Mouse (Mus musculus): ENCODE measurements around the gene Pank1. TPM values are rescaled to one million over a fixed set of nuclear protein-coding genes. Genes with fewer than 3 reads are reported as not detected.

The Pank1 gene
- total and polyA plus RNA-seq, 2 experiments from 2014 or later: 7.4 to 16.1 TPM

DNA sequence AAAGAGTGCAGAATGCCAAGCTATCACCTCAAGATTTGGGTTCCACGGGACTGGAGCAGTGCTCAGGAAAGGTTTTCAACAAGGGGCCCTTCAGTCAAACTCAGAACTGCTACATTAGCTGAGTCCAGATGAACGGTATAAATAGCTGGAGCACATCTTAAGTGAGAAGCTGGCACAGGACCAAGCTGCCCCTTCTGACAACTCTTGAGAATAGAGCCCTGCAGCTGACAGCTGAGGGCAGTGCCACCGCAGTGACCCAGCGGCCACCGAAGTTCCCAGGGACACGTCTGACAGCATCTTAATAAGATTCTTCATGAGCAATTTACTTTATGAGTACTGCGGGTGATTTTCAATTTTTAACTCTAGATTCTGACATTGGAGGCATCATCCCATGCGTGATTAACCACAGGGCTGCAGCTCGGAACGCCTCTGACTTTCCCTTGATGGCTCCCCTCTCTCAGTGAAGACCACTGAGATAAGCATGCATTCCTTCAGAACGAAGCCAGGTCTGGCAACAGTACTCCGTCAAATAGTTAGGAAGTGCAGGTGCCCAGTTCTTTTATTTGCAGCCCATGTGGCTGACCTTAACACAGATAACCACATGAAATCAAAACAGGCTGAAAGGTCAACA is 23.1 kb downstream of the Pank1 start:
- Histone ChIP-seq H3K4me3 (ENCODE audit: low read length) (no peak overlapping the region), H3K27me3 (ENCODE audit: insufficient read depth, low read length) (no peaks in the 10 kb centered on the region), H3K9me3 (ENCODE audit: low read length) (no peaks in the 10 kb centered on the region), H3K4me2 (ENCODE audit: low read depth, low read length) (no peak overlapping the region), H3K4me1 (ENCODE audit: insufficient read depth, low read length) (0 out of 2 replicates have a peak, but pooled peaks cover 3% of the 10 kb centered on the region), H3K27ac (no peak overlapping the region), H3K36me3 (ENCODE audit: insufficient read depth, low read length) (no peaks in the 10 kb centered on the region), H3K9ac (replicated peaks; ENCODE audit: low read length) (no peak overlapping the region)
- ATAC-seq (0 out of 2 replicates have a peak, but pooled peaks have one; percentile 43), DNase-seq (ENCODE audit: low spot score) (peak; percentile 50)
- no peak for TF ChIP-seq CTCF (IDR thresholded peaks at IDR 0.05; ENCODE audit: low read depth)
- WGBS: 42% methylated on average over 12 of the region's 12 CpGs

DNA sequence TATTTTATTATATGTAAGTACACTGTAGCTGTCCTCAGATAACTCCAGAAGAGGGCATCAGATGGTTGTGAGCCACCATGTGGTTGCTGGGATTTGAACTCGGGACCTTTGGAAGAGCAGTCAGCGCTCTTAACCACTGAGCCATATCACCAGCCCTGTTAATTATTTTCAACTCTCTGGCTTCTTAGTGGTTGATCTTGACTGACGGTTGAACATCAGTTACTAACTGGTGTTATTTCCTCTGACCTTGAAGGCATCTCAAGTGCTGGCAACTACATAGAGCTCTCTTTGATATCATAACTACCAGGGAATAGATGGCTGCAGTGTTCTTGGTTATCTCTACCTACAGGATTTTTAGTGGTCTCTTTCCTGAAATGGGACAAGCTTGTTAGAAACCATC is 28.1 kb downstream of the Pank1 start:
- Histone ChIP-seq H3K4me3 (ENCODE audit: low read length) (no peak overlapping the region), H3K27ac (no peak overlapping the region), H3K27me3 (ENCODE audit: insufficient read depth, low read length) (no peaks in the 10 kb centered on the region), H3K36me3 (ENCODE audit: insufficient read depth, low read length) (no peaks in the 10 kb centered on the region), H3K4me1 (ENCODE audit: insufficient read depth, low read length) (0 out of 2 replicates have a peak, but pooled peaks cover 3% of the 10 kb centered on the region), H3K9me3 (ENCODE audit: low read length) (no peaks in the 10 kb centered on the region), H3K4me2 (ENCODE audit: low read depth, low read length) (no peak overlapping the region), H3K9ac (replicated peaks; ENCODE audit: low read length) (no peak overlapping the region)
- no peak for TF ChIP-seq CTCF (IDR thresholded peaks at IDR 0.05; ENCODE audit: low read depth)
- ATAC-seq: no peak
- whole genome bisulfite sequencing: 95% methylated on average over 3 of the region's 3 CpGs
- DNase-seq (ENCODE audit: low spot score): no peak

GRCm38 (mm10) chr19:34849426-34849825 is 29.8 kb downstream of the Pank1 start:
- Histone ChIP-seq H3K9ac (replicated peaks; ENCODE audit: low read length) (no peak overlapping the region), H3K36me3 (ENCODE audit: insufficient read depth, low read length) (no peaks in the 10 kb centered on the region), H3K9me3 (ENCODE audit: low read length) (no peaks in the 10 kb centered on the region), H3K27me3 (ENCODE audit: insufficient read depth, low read length) (no peaks in the 10 kb centered on the region), H3K4me1 (ENCODE audit: insufficient read depth, low read length) (no peaks in the 10 kb centered on the region), H3K4me2 (ENCODE audit: low read depth, low read length) (no peak overlapping the region), H3K4me3 (ENCODE audit: low read length) (no peak overlapping the region), H3K27ac (no peak overlapping the region)
- TF ChIP-seq CTCF (IDR thresholded peaks at IDR 0.05; ENCODE audit: low read depth): no peak
- ATAC-seq: no peak
- DNase-seq (ENCODE audit: low spot score): no peak
- WGBS: 91% methylated on average over 7 of the region's 7 CpGs

GRCm38 (mm10) chr19:34848164-34848563 is 31.1 kb downstream of the Pank1 start:
- Histone ChIP-seq H3K9me3 (ENCODE audit: low read length) (no peaks in the 10 kb centered on the region), H3K4me2 (ENCODE audit: low read depth, low read length) (no peak overlapping the region), H3K27me3 (ENCODE audit: insufficient read depth, low read length) (no peaks in the 10 kb centered on the region), H3K36me3 (ENCODE audit: insufficient read depth, low read length) (no peaks in the 10 kb centered on the region), H3K4me3 (ENCODE audit: low read length) (no peak overlapping the region), H3K4me1 (ENCODE audit: insufficient read depth, low read length) (no peaks in the 10 kb centered on the region), H3K27ac (no peak overlapping the region), H3K9ac (replicated peaks; ENCODE audit: low read length) (no peak overlapping the region)
- 91% methylated on average over 9 of the region's 9 CpGs for WGBS
- no peak for TF ChIP-seq CTCF (IDR thresholded peaks at IDR 0.05; ENCODE audit: low read depth)
- no peak for DNase-seq (ENCODE audit: low spot score)
- no peak for ATAC-seq

- no peak for TF ChIP-seq CTCF (IDR thresholded peaks at IDR 0.05; ENCODE audit: low read depth)
Observed at GRCm38 (mm10) chr19:34847103-34847502, 32.2 kb downstream of the Pank1 start.

DNA sequence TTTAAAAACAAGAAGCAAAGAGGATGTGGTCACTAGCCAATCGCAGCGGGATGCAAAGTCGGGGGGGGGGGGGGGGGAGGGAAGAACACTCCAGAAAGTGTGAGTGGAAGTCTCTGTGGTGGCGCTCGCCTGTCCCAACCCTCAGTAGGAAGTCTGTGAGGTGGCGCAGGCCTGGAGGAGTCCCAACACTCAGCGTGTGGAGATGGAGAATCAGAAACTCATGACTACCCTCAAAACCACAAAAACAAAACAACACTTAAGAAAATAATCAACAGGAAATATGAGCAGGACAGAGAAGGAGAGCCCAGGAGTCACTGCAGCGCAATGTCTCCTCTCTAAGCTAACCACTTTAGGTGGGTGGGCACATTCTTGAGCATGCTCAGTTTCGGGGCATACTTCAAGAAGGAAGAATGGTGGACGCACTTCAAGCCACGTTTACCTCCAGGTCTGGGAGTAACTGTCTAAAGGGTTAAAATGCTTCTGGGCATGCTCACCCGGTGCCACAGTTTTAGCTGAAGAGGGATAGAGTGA is 32.7 kb downstream of the Pank1 start:
- Histone ChIP-seq H3K27me3 (ENCODE audit: insufficient read depth, low read length) (no peaks in the 10 kb centered on the region), H3K36me3 (ENCODE audit: insufficient read depth, low read length) (no peaks in the 10 kb centered on the region), H3K27ac (no peak overlapping the region), H3K4me1 (ENCODE audit: insufficient read depth, low read length) (no peaks in the 10 kb centered on the region), H3K4me3 (ENCODE audit: low read length) (no peak overlapping the region), H3K9ac (replicated peaks; ENCODE audit: low read length) (no peak overlapping the region), H3K4me2 (ENCODE audit: low read depth, low read length) (0 out of 2 replicates have a peak overlapping the region, but pooled peaks have one; percentile 18), H3K9me3 (ENCODE audit: low read length) (no peaks in the 10 kb centered on the region)
- no peak for TF ChIP-seq CTCF (IDR thresholded peaks at IDR 0.05; ENCODE audit: low read depth)
- ATAC-seq (no peak), DNase-seq (ENCODE audit: low spot score) (no peak)
- 69% methylated on average over 11 of the region's 12 CpGs for WGBS

More at GRCm38 (mm10) chr19:34847103-34847502, 32.2 kb downstream of the Pank1 start:
- Histone ChIP-seq H3K9ac (replicated peaks; ENCODE audit: low read length) (no peak overlapping the region), H3K4me3 (ENCODE audit: low read length) (no peak overlapping the region), H3K4me1 (ENCODE audit: insufficient read depth, low read length) (no peaks in the 10 kb centered on the region), H3K27me3 (ENCODE audit: insufficient read depth, low read length) (no peaks in the 10 kb centered on the region), H3K9me3 (ENCODE audit: low read length) (no peaks in the 10 kb centered on the region), H3K27ac (no peak overlapping the region), H3K36me3 (ENCODE audit: insufficient read depth, low read length) (no peaks in the 10 kb centered on the region), H3K4me2 (ENCODE audit: low read depth, low read length) (no peak overlapping the region)
- DNase-seq (ENCODE audit: low spot score) (no peak), ATAC-seq (no peak)
- 83% methylated on average over 3 of the region's 3 CpGs for WGBS

GRCm38 (mm10) chr19:34846005-34846404 is 33.2 kb downstream of the Pank1 start:
- 69% methylated on average over 7 of the region's 7 CpGs for WGBS
- H3K9me3 ChIP-seq (ENCODE audit: low read length): no peaks in the 10 kb centered on the region

More at GRCm38 (mm10) chr19:34846005-34846404, 33.2 kb downstream of the Pank1 start:
- H3K27me3 ChIP-seq (ENCODE audit: insufficient read depth, low read length): no peaks in the 10 kb centered on the region
- no peaks in the 10 kb centered on the region for H3K36me3 ChIP-seq (ENCODE audit: insufficient read depth, low read length)
- H3K27ac ChIP-seq: no peak overlapping the region
- no peak overlapping the region for H3K4me2 ChIP-seq (ENCODE audit: low read depth, low read length)
- H3K4me3 ChIP-seq (ENCODE audit: low read length): no peak overlapping the region
- no peak for DNase-seq (ENCODE audit: low spot score)
- no peaks in the 10 kb centered on the region for H3K4me1 ChIP-seq (ENCODE audit: insufficient read depth, low read length)
- H3K9ac ChIP-seq (replicated peaks; ENCODE audit: low read length): no peak overlapping the region
- ATAC-seq: no peak
- TF ChIP-seq CTCF (IDR thresholded peaks at IDR 0.05; ENCODE audit: low read depth): no peak

Data from hindbrain, postnatal 0 days (tissue).